In genomic region chr8:12947604-12948573, GRCm38 (mm10) we compare ENCODE assay signal across 7 mouse cellular contexts.
A peak's percentile ranks its signal among the peaks of the same experiment; 100 is the strongest.
DNase-seq lines count a peak whose midpoint lies in the region; ATAC-seq and TF ChIP-seq lines count a peak whose summit lies in the region.

No protein-coding gene starts in this region.

- H3K4me2 ChIP-seq in lung, embryonic 14.5 days = peak overlapping the region; percentile 59
- peak overlapping the region; percentile 76 for H3K4me2 ChIP-seq in hindbrain, embryonic 12.5 days (replicated peaks)
- peak overlapping the region; percentile 53 for H3K4me2 ChIP-seq in midbrain, embryonic 11.5 days

- WGBS in lung, embryonic 14.5 days = 12% methylated on average over 21 of the region's 21 CpGs
- 34% methylated on average over 21 of the region's 21 CpGs for WGBS in lung, adult 2 months
- 5% methylated on average over 21 of the region's 21 CpGs for WGBS in hindbrain, embryonic 12.5 days
- WGBS in midbrain, embryonic 11.5 days = 4% methylated on average over 21 of the region's 21 CpGs

- peak overlapping the region; percentile 32 for H3K4me3 ChIP-seq in lung, embryonic 14.5 days (ENCODE audit: low read depth, low read length)
- no peak overlapping the region for H3K4me3 ChIP-seq in lung, adult 2 months (replicated peaks; ENCODE audit: extremely low read depth, low read depth, low read length)
- peak overlapping the region; percentile 58 for H3K4me3 ChIP-seq in hindbrain, embryonic 12.5 days
- peak overlapping the region; percentile 45 for H3K4me3 ChIP-seq in midbrain, embryonic 11.5 days (ENCODE audit: low read depth, low read length)

- no peak for TF ChIP-seq CTCF in lung, embryonic 14.5 days (IDR thresholded peaks at IDR 0.05; ENCODE audit: low read depth)
- TF ChIP-seq CTCF in lung, adult 2 months (IDR thresholded peaks at IDR 0.05; ENCODE audit: insufficient read depth, low read length) = no peak

- no peaks in the 10 kb centered on the region for H3K36me3 ChIP-seq in lung, embryonic 14.5 days (ENCODE audit: insufficient read depth)
- H3K36me3 ChIP-seq in hindbrain, embryonic 12.5 days = no peaks in the 10 kb centered on the region
- no peaks in the 10 kb centered on the region for H3K36me3 ChIP-seq in midbrain, embryonic 11.5 days (ENCODE audit: control insufficient read depth, insufficient read depth, low read length)

- ATAC-seq in lung, embryonic 14.5 days (ENCODE audit: insufficient read depth) = peak; percentile 63
- ATAC-seq in hindbrain, embryonic 12.5 days (ENCODE audit: low FRiP score) = peak; percentile 82
- peak; percentile 84 for ATAC-seq in midbrain, embryonic 11.5 days (ENCODE audit: low FRiP score)

- H3K4me1 ChIP-seq in lung, embryonic 14.5 days (ENCODE audit: insufficient read depth) = peaks cover 4% of the 10 kb centered on the region; the same call in 1 of the 2 replicates
- H3K4me1 ChIP-seq in lung, adult 2 months (ENCODE audit: control insufficient read depth, insufficient read depth, low read length) = peaks cover 9% of the 10 kb centered on the region; the same call in 1 of the 2 replicates
- peaks cover 62% of the 10 kb centered on the region for H3K4me1 ChIP-seq in hindbrain, embryonic 12.5 days
- peaks cover 22% of the 10 kb centered on the region for H3K4me1 ChIP-seq in midbrain, embryonic 11.5 days (ENCODE audit: control insufficient read depth, insufficient read depth, low read length)

- intact Hi-C loops in gastrocnemius, postnatal 36 days (cut with DNase I) = no loop called here

- peak overlapping the region; percentile 43 for H3K9ac ChIP-seq in lung, embryonic 14.5 days
- peak overlapping the region; percentile 88 for H3K9ac ChIP-seq in hindbrain, embryonic 12.5 days
- H3K9ac ChIP-seq in midbrain, embryonic 11.5 days (ENCODE audit: low read length) = peak overlapping the region; percentile 74

- H3K27me3 ChIP-seq in lung, embryonic 14.5 days (ENCODE audit: insufficient read depth, low read length) = no peaks in the 10 kb centered on the region
- H3K27me3 ChIP-seq in hindbrain, embryonic 12.5 days = no peaks in the 10 kb centered on the region; the same call in 1 of the 2 replicates
- no peaks in the 10 kb centered on the region for H3K27me3 ChIP-seq in midbrain, embryonic 11.5 days (ENCODE audit: control insufficient read depth, insufficient read depth, low read length)

- H3K27ac ChIP-seq in lung, embryonic 14.5 days (ENCODE audit: low read depth) = no peak overlapping the region
- H3K27ac ChIP-seq in hindbrain, embryonic 12.5 days = peak overlapping the region; percentile 96
- peak overlapping the region; percentile 92 for H3K27ac ChIP-seq in midbrain, embryonic 11.5 days (ENCODE audit: low read depth, low read length)

- TF ChIP-seq POLR2A in lung, adult 2 months (IDR thresholded peaks at IDR 0.05; ENCODE audit: borderline replicate concordance, extremely low read depth, low read depth, low read length) = no peak

- peak; percentile 64 for DNase-seq in lung, embryonic 14.5 days
- no peak for DNase-seq in lung, adult 2 months
- peak; percentile 62 for DNase-seq in embryo, embryonic 11 days
- DNase-seq in midbrain, embryonic 11.5 days (ENCODE audit: low spot score, missing footprints) = peak; percentile 94
- DNase-seq in gastrocnemius, postnatal 36 days = no peak
- no peak for DNase-seq in layer of hippocampus, postnatal 25 days (ENCODE audit: extremely low spot score in 1 of 2, low spot score in 1 of 2)

- no peaks in the 10 kb centered on the region for H3K9me3 ChIP-seq in lung, embryonic 14.5 days (ENCODE audit: low read depth, low read length)
- no peaks in the 10 kb centered on the region for H3K9me3 ChIP-seq in hindbrain, embryonic 12.5 days (replicated peaks)
- H3K9me3 ChIP-seq in midbrain, embryonic 11.5 days (ENCODE audit: control insufficient read depth, low read length) = no peaks in the 10 kb centered on the region

Comparison
In these comparisons a context has a peak if more than half of its experiments do, and no peak if none do; other contexts are left out.
1. DNase-seq: peak in lung, embryonic 14.5 days (single experiment), embryo, embryonic 11 days (single experiment) and midbrain, embryonic 11.5 days (single experiment); none in lung, adult 2 months (single experiment), gastrocnemius, postnatal 36 days (0 of 2) and layer of hippocampus, postnatal 25 days (0 of 2).
2. Peak in every context shown above with its lines, with median percentiles within 50 percentile points of each other: ATAC-seq, H3K4me2 ChIP-seq and H3K9ac ChIP-seq.